Mouse (Mus musculus) splenic B cell, adult 2 months (primary cell): ENCODE measurements around the gene Klhl41.

Experiments used
- DNase-seq: peaks from one replicate; pipeline ENCODE4 v3.0.0-alpha.2; 2011; ENCODE audit warnings: low read depth, low spot score
- H3K27me3 ChIP-seq: 2 replicates; pipeline ENCODE4 v1.6.1; 2012; ENCODE audit warnings: mild to moderate bottlenecking, low read length, moderate library complexity, mixed read lengths; ENCODE audit not compliant: control insufficient read depth, poor library complexity, insufficient read depth, severe bottlenecking
- H3K36me3 ChIP-seq: 2 replicates; pipeline ENCODE4 v1.6.1; 2012; ENCODE audit warnings: mild to moderate bottlenecking, low read length, moderate library complexity, mixed read lengths; ENCODE audit not compliant: control insufficient read depth, poor library complexity, insufficient read depth, severe bottlenecking

The Klhl41 gene

DNA sequence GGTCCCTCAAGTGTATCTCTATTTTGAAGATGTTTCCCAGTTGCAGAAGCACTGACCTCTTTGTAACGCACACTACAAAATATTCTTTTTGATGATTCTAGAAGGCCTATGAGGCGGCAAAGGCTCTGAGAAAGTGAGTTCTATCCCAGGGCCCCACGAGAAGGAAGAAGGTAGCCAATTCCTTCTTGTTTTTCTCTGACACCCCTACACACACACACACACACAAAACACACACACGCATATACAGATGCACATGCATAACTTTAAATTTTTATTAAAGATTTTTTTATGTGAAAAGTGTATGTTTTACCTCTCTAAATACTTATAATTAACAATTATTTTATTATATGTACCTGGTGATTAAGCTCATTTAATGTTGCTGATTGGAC is 43.7 kb downstream of the Klhl41 start:
- DNase-seq: no peak
- no peaks in the 10 kb centered on the region for H3K27me3 ChIP-seq
- no peaks in the 10 kb centered on the region for H3K36me3 ChIP-seq

DNA sequence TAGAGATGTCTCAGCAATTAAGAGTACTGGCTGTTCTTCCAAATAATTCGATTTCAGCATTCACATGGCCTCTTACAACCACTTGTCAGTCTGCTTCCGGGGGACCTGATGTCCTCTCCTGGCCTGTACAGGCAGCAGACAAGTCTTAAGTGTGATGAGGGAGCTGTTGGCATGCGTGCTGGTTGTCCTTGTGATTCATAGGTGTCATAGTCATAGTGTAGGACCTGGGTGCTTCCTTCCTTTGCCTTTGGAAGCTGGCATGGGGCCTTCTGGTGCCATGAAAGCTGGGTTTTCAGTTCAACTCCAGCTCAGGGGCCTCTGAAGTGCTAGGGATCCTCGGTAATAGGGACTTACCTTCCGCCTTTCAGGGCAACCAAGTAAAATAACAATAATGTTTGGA is 44.2 kb downstream of the Klhl41 start:
- Histone ChIP-seq H3K27me3 (no peaks in the 10 kb centered on the region), H3K36me3 (no peaks in the 10 kb centered on the region)
- no peak for DNase-seq

DNA sequence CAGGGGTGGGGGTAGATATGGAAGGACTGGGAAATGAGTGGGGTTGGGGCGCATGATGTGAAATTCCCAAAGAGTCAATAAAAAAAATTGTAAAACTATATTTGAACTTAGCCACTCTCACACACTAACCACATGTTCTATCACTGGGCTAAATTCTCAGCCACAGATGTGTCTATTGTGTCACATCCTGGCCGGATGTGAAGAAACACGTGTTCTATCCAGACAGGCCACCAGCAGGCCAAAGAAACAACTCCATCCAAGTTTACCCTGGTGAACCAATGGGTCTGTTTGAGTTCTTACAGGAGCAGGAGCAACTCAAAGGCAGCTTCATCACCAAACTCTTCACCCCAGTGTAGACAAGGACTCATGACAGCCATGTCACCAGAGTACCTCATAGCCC is 46.6 kb downstream of the Klhl41 start:
- no peak for DNase-seq
- Histone ChIP-seq H3K27me3 (no peaks in the 10 kb centered on the region), H3K36me3 (no peaks in the 10 kb centered on the region)

DNA sequence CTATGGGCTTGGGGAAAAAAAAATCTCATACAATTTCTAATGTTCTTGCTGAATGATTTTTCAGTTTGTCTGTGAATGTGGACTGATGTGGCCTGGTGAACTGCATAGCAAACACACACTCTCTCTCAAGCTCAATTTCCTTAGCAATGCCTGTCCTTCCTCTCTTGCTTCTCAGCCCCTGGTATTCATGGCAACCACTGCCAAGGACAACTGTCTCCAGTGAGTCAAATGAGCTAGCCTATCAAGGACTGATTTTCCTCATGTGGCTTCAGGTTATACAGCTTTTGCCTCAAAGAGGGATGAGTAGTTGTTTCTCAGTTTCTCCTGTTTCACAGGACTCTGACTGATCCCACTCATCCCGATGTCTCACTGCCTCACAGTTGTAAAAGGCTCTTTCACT is 49.2 kb downstream of the Klhl41 start:
- no peaks in the 10 kb centered on the region for H3K27me3 ChIP-seq
- H3K36me3 ChIP-seq: no peaks in the 10 kb centered on the region
- DNase-seq: no peak

DNA sequence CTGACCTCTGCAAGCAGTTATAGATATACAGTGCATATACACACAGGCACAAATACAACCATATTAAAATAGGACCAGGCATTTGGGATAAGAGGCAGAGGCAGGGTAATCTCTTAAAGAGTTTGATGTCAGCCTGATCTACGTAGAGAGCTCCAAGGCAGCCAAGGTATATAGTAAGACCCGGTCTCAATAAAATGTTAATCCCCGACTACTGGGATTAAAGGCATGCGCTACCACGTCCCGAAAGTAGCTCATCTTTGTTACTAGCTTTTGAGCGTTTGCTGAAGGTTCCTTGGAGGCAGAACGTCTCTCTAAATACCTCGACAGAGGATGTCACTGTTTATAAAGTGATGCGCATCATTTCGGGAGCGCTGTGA is 52.3 kb downstream of the Klhl41 start, which contains the start of gene Ppig:
Gene Ppig, plus strand, starts transcription at position 273 of the 377 bp plus-strand sequence.
- Histone ChIP-seq H3K27me3 (no peaks in the 10 kb centered on the region), H3K36me3 (no peaks in the 10 kb centered on the region)
- no peak for DNase-seq

DNA sequence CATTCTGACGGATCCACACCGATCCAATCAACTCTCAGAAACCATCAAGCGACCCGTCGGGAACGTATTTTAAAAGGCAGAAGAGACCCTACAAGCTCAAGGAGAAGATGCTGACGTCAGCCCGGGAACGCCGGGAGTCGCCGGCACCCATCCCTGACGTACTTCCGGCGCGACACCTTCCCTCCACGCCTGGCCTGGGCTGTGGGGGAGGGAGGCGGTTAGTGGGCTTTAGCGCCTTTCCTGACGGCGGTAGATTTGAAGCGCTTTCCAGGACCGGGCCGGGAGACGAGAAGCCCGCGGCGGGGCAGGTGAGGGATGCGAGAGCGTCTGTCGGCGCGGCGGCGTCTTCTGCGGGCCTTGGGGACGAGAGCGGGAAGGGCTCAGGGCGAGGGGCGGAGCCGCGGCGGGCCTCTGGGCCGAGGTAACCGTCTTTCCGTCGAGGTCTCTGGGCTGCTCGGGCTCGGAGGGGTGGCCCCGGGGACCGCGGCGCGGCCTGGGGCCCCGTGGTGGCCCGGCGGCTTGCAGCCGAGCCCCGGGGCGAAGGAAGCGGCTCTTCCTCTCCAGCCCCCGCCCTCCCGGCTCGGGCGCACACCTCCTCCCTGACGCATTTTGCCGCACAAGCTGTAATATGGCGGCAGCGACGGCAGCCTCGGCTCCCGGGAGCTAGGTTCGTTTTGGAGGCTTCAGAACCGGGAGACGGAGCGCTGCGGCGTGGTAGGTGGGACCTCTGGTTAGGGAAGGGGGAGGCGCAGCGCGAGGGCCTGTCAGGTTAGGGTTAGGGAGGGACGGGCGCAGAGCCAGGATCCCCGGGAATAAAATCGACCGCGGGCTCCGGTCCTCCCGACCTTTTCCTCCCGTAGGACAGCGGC is 53.0 kb downstream of the Klhl41 start:
- Histone ChIP-seq H3K27me3 (no peaks in the 10 kb centered on the region), H3K36me3 (no peaks in the 10 kb centered on the region)
- peak; percentile 91 for DNase-seq

DNA sequence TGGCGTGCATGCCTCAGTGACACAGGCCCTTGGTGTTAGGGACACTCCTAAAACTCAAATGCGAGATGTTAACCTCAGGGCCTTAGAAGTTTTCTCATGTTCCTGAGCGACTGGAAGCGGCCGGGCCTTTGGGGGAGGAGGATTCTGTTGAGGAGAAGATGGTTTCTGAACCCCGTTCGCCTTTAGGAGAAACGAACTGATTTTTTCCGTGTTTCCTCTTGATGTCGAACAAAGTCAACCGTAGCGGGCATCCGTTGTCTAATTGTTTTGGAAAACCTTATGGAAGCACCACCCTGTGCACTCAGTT is 53.6 kb downstream of the Klhl41 start:
- Histone ChIP-seq H3K36me3 (no peaks in the 10 kb centered on the region), H3K27me3 (no peaks in the 10 kb centered on the region)
- no peak for DNase-seq
